Mouse (Mus musculus) thymus, postnatal 0 days (tissue): ENCODE measurements around the gene Col3a1. TPM values are rescaled to one million over a fixed set of nuclear protein-coding genes. Genes with fewer than 3 reads are reported as not detected.

Experiments
- DNase-seq: peaks from one replicate; pipeline ENCODE4 v3.0.0-alpha.2; 2015; ENCODE audit warnings: low spot score
- microRNA-seq: library from miRNA; unstranded; fragments of <30 nt; microRNA quantifications from one replicate; pipeline ENCODE4, GENCODE M21; 2016; ENCODE audit warnings: borderline number of aligned reads
- polyA plus RNA-seq: library from polyadenylated mRNA; unstranded; fragments of >200 nt; fragmentation: Nextera tagmentation; extraction: Ambion mirVana; gene quantifications from 2 replicates; pipeline ENCODE4 v1.2.1, GENCODE M21; 2015

Col3a1 gene
- polyA plus RNA-seq, 1 experiment from 2014 or later: 166 TPM

GRCm38 (mm10) chr1:45381866-45382265, 70.5 kb downstream of the Col3a1 start:
- DNase-seq: no peak

Small RNA genes lying within 50 kb of the gene (microRNA-seq; reads per million reads assigned to microRNA genes)
- gene Gm47302: not detected

Other genes starting within 250 kb of the Col3a1 start
- 6.7 and 7.6 TPM in 2 replicates for gene Col5a2, start 191.7 kb downstream of the Col3a1 start, polyA plus RNA-seq